Mouse (Mus musculus) c-Kit-positive CD71-positive TER-119-negative erythroid progenitor cells, embryonic 14.5 days (primary cell): ENCODE results near the gene Vmn2r49.
"Not testable (repeated sequence)": the region's sequence is repeated elsewhere in the genome, so short reads cannot be mapped to it uniquely, and the experiment has no call there.

ENCODE experiments used
- DNase-seq: peaks from one replicate; pipeline ENCODE4 v3.0.0-alpha.2; 2013; ENCODE audit warnings: low read depth

The Vmn2r49 gene

GRCm38 (mm10) chr7:9992157-9992556 is at the start of gene Vmn2r49:
TSS of gene Vmn2r49 (minus strand) at chr7:9992257.
- not testable (repeated sequence) for DNase-seq

- DNase-seq: not testable (repeated sequence)
Measured at GRCm38 (mm10) chr7:9953485-9953884, 38.6 kb downstream of the Vmn2r49 start, which contains the start of gene Vmn2r48. TSS of gene Vmn2r48 (minus strand) at chr7:9953585.
